Mouse (Mus musculus) neural tube, embryonic 13.5 days (tissue): ENCODE measurements around the gene Pah. TPM values are rescaled to one million over a fixed set of nuclear protein-coding genes. Genes with fewer than 3 reads are reported as not detected.
A peak's percentile ranks its signal among the peaks of the same experiment; 100 is the strongest.

ENCODE experiments used
- ATAC-seq: fragments of 200-750 bp; cut with Nextera tagmentation; 2 replicates; pipeline ENCODE4 v1.8.0; 2017; ENCODE audit warnings: low read depth, mild to moderate bottlenecking, moderate TSS enrichment, moderate library complexity
- H3K27ac ChIP-seq: fragments of 300-500 bp; sonication (generic); replicated peaks from 2 replicates; pipeline ENCODE4 v1.5.1; 2015; ENCODE audit warnings: moderate library complexity, mild to moderate bottlenecking, inconsistent platforms
- H3K27me3 ChIP-seq: fragments of 300-500 bp; sonication (generic); 2 replicates; pipeline ENCODE4 v1.6.1; 2015; ENCODE audit warnings: mild to moderate bottlenecking, inconsistent platforms
- H3K36me3 ChIP-seq: fragments of 300-500 bp; sonication (generic); 2 replicates; pipeline ENCODE4 v1.6.1; 2015; ENCODE audit warnings: mild to moderate bottlenecking, inconsistent platforms
- H3K4me1 ChIP-seq: fragments of 300-500 bp; sonication (generic); replicated peaks from 2 replicates; pipeline ENCODE4 v1.6.1; 2015; ENCODE audit warnings: inconsistent platforms
- H3K4me2 ChIP-seq: fragments of 300-500 bp; sonication (generic); 2 replicates; pipeline ENCODE4 v1.6.1; 2015; ENCODE audit warnings: inconsistent platforms, mild to moderate bottlenecking, moderate library complexity
- H3K4me3 ChIP-seq: fragments of 300-500 bp; sonication (generic); 2 replicates; pipeline ENCODE4 v1.5.1; 2015; ENCODE audit warnings: mild to moderate bottlenecking, inconsistent platforms
- H3K9ac ChIP-seq: fragments of 300-500 bp; sonication (generic); 2 replicates; pipeline ENCODE4 v1.6.1; 2015; ENCODE audit warnings: moderate library complexity, mild to moderate bottlenecking, inconsistent platforms
- H3K9me3 ChIP-seq: fragments of 300-500 bp; sonication (generic); 2 replicates; pipeline ENCODE4 v1.6.1; 2016; ENCODE audit warnings: inconsistent platforms
- WGBS: fragments of 180-500 bp; shearing (Covaris S2); methylation state at CpG from one replicate; pipeline ENCODE4 v1.1.7; 2015; 5-methylcytosine and 5-hydroxymethylcytosine counted together
- polyA plus RNA-seq: library from polyadenylated mRNA; unstranded; fragments of >200 nt; fragmentation: Nextera tagmentation; extraction: Ambion mirVana; gene quantifications from 2 replicates; pipeline ENCODE4 v1.2.1, GENCODE M21; 2015

Pah gene
- not detected in 2 replicates for polyA plus RNA-seq

DNA sequence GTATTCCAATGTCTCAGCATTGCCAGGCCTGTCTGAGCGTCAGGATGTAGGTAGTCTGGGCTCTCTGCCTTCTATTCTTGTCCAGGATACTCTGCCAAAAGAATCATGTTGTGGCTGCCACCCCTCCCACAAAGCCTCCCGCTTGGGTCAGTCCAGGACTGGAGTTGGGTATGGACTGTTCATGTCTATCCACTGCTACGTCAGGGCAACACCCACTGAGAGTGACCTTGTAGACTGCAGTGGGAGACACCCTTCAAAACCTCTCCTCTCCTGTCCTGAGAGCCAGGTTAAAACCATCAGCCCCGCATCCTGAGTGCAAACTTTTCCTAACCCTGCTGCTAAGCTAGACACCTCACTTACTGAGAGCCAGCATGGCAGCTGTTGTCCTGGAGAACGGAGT is at the start of gene Pah:
TSS of gene Pah (plus strand) at position 150 of the 400 bp plus-strand sequence.
- Histone ChIP-seq H3K4me2 (no peak within 1 kb of the TSS), H3K4me3 (no peak within 1 kb of the TSS), H3K4me1 (no peaks in the 10 kb centered on the region), H3K27ac (no peak within 1 kb of the TSS), H3K9me3 (no peaks in the 10 kb centered on the region), H3K9ac (no peak within 1 kb of the TSS), H3K36me3 (no peaks in the 10 kb centered on the region), H3K27me3 (no peaks in the 10 kb centered on the region)
- ATAC-seq = no peak
- WGBS = 93% methylated on average over 5 of the region's 5 CpGs

- whole genome bisulfite sequencing = 20% methylated on average over 10 of the region's 10 CpGs
- Histone ChIP-seq H3K4me2 (no peak overlapping the region), H3K9ac (no peak overlapping the region), H3K4me3 (no peak overlapping the region), H3K27ac (no peak overlapping the region; the same call in 1 of the 2 replicates), H3K36me3 (no peaks in the 10 kb centered on the region), H3K9me3 (no peaks in the 10 kb centered on the region), H3K4me1 (peaks cover 8% of the 10 kb centered on the region), H3K27me3 (no peaks in the 10 kb centered on the region; the same call in 1 of the 2 replicates)
- peak; percentile 36 for ATAC-seq
Measured at GRCm38 (mm10) chr10:87473475-87474131, 48.0 kb upstream of the Pah start.

DNA sequence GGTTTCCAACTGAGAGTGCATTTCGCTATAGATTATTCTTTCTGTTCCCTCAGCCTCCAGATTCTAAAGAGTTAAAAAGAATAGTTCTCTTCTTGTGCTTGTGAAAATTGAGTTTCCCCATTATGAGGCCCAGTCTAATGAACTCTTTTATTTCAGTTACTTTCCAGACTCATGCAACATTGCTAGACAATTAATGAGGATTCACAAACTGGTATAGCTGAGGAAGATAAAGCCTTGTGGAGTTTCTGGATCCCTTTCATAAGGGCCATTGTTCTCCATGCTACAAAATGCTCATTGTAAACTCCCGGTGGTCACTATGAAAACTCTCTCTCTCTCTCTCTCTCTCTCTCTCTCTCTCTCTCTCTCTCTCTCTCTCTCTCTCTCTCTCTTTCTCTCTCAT is 46.6 kb upstream of the Pah start:
- peaks cover 8% of the 10 kb centered on the region for H3K4me1 ChIP-seq
- no peak overlapping the region for H3K4me3 ChIP-seq
- no peaks in the 10 kb centered on the region for H3K36me3 ChIP-seq
- H3K4me2 ChIP-seq = no peak overlapping the region
- 0 out of 2 replicates have a peak, but pooled peaks cover 2% of the 10 kb centered on the region for H3K9me3 ChIP-seq
- H3K27me3 ChIP-seq = no peaks in the 10 kb centered on the region; the same call in 1 of the 2 replicates
- H3K9ac ChIP-seq = no peak overlapping the region
- H3K27ac ChIP-seq = no peak overlapping the region
- no peak for ATAC-seq
- WGBS = 37% methylated on average over 2 of the region's 2 CpGs

- Histone ChIP-seq H3K27me3 (peaks cover 9% of the 10 kb centered on the region; the same call in 1 of the 2 replicates), H3K9ac (no peak overlapping the region), H3K4me1 (peaks cover 8% of the 10 kb centered on the region), H3K9me3 (0 out of 2 replicates have a peak, but pooled peaks cover 2% of the 10 kb centered on the region), H3K4me2 (no peak overlapping the region), H3K36me3 (no peaks in the 10 kb centered on the region), H3K4me3 (no peak overlapping the region), H3K27ac (no peak overlapping the region)
- 31% methylated on average over 5 of the region's 5 CpGs for WGBS
- no peak for ATAC-seq
Measured at GRCm38 (mm10) chr10:87477895-87478294, 43.7 kb upstream of the Pah start.

- Histone ChIP-seq H3K4me1 (peaks cover 41% of the 10 kb centered on the region), H3K36me3 (no peaks in the 10 kb centered on the region), H3K9me3 (no peaks in the 10 kb centered on the region), H3K27me3 (peaks cover 18% of the 10 kb centered on the region), H3K27ac (peak overlapping the region; percentile 61), H3K9ac (peak overlapping the region; percentile 71), H3K4me3 (peak overlapping the region; percentile 45), H3K4me2 (peak overlapping the region; percentile 76)
- WGBS = 3% methylated on average over 17 of the region's 17 CpGs
- peak; percentile 23 for ATAC-seq
Measured at GRCm38 (mm10) chr10:87484831-87485720, 36.5 kb upstream of the Pah start.

DNA sequence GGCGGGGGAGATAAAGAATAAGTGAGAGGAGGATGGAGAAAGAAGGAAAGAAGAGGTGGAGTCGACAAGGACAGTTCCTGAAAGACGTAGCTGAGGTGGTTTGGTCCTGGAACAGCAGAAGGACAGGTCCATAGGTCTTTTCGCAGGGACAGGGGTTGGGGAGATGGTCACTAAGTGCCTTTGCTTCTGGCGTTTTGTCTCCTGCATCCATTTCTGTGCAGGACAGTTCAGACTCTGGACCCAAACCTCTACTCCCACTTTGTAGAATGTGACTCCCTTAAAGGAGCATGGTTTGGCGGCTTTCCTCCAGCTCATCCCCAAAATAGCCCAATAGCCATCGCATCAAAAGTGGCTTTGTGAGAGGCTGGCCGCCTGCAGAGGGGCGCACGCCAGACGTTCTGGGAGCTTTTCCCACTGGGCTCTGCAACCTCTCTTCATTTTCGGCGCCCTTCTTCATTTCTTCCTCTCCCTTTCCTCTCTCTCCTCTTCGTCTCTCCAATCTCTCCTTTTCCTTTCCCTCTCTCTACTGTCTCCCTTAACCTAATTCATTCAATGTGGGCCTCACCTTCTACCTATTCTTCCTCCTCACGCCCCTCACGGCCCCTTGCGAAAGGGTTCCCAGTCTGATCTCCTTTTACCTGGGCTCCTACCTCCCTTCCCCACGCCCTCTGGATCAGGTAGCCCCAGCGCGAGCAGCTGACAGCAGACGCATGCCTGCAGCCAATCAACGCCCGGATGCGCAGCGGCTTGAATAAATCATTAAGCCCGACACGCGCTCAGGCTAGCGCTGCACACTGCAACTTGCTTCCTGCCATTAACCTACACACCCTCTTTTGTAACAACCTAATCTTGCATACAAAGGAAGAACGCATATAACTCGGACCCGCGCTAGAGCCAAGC is 35.6 kb upstream of the Pah start:
- WGBS = under 1% methylated on average over 33 of the region's 33 CpGs
- ATAC-seq = peak; percentile 70
- peaks cover 50% of the 10 kb centered on the region for H3K4me1 ChIP-seq
- H3K9me3 ChIP-seq = no peaks in the 10 kb centered on the region
- peak overlapping the region; percentile 45 for H3K4me3 ChIP-seq
- H3K27me3 ChIP-seq = peaks cover 21% of the 10 kb centered on the region
- H3K27ac ChIP-seq = peak overlapping the region; percentile 61
- H3K36me3 ChIP-seq = no peaks in the 10 kb centered on the region
- H3K4me2 ChIP-seq = peak overlapping the region; percentile 76
- peak overlapping the region; percentile 71 for H3K9ac ChIP-seq

DNA sequence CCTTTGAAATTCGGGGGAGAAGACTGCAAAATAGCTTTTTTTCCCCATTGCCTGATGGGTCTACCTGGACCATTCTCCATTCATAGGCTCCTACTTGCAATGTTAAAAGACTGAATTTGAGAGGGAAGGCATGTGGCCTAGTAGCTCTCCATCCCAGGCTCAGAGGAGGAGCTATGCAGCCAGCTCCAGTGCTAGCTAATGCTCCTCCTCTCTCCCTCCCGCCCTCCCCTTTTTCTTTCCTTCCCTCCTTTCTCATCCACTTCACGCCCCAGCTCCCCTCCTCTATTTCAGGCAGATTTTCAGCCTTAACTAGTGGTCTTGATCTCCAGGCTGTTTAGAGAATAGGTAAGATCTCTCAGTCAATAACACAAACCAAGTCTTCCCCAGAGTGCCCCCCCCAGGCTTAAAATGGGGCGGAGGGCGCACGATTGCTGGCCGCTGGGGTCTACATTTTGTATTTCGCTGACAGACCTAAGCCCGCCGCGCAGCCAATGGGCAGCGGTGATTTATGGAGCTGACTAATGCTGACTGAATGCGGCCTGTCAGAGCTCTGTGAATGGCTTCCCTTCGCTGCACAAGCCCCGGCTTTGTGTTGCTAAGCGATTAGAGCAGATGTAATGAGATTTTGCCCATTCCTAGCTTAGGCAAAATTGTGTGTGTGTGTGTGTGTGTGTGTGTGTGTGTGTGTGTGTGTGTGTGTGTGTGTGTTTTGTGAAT is 33.0 kb upstream of the Pah start:
- ATAC-seq = peak; percentile 71
- Histone ChIP-seq H3K4me1 (peaks cover 64% of the 10 kb centered on the region), H3K9me3 (no peaks in the 10 kb centered on the region), H3K4me3 (peak overlapping the region; percentile 21), H3K36me3 (no peaks in the 10 kb centered on the region), H3K9ac (peak overlapping the region; percentile 55; the same call in 1 of the 2 replicates), H3K27me3 (peaks cover 22% of the 10 kb centered on the region), H3K4me2 (peak overlapping the region; percentile 54), H3K27ac (peak overlapping the region; percentile 84)
- under 1% methylated on average over 16 of the region's 16 CpGs for WGBS

- H3K36me3 ChIP-seq = no peaks in the 10 kb centered on the region
- peak overlapping the region; percentile 84 for H3K27ac ChIP-seq
- peak overlapping the region; percentile 54 for H3K4me2 ChIP-seq
- H3K9ac ChIP-seq = peak overlapping the region; percentile 6; the same call in 1 of the 2 replicates
- peaks cover 22% of the 10 kb centered on the region for H3K27me3 ChIP-seq
- WGBS = 2% methylated on average over 18 of the region's 18 CpGs
- H3K9me3 ChIP-seq = no peaks in the 10 kb centered on the region
- H3K4me1 ChIP-seq = peaks cover 71% of the 10 kb centered on the region
- H3K4me3 ChIP-seq = peak overlapping the region; percentile 18
- 0 out of 2 replicates have a peak, but pooled peaks have one; percentile 5 for ATAC-seq
Measured at GRCm38 (mm10) chr10:87489246-87490009, 32.2 kb upstream of the Pah start.

DNA sequence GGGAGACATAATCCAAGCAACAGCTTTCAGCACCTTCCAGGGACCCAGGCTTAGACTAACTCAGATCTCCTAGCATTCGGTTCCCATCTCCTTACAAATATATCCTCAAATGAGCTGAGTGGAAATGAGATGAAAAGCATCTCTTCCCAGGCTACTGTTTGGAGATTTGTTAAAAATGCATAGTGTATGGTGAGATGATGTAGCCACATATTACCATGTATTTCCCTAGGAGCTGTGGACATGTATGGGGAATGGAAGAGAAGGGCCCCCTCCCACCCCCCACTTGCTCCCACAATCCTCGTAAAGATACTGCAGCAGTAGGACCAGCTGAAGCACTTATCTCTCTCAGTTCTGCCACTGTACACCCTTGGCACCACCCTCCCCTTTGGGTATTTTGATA is 31.3 kb upstream of the Pah start:
- H3K4me2 ChIP-seq = peak overlapping the region; percentile 87
- H3K9ac ChIP-seq = peak overlapping the region; percentile 41; the same call in 1 of the 2 replicates
- ATAC-seq = no peak
- H3K4me3 ChIP-seq = peak overlapping the region; percentile 64
- H3K36me3 ChIP-seq = no peaks in the 10 kb centered on the region
- H3K27me3 ChIP-seq = peaks cover 30% of the 10 kb centered on the region
- H3K9me3 ChIP-seq = no peaks in the 10 kb centered on the region
- H3K4me1 ChIP-seq = peaks cover 77% of the 10 kb centered on the region
- peak overlapping the region; percentile 72 for H3K27ac ChIP-seq
- WGBS = 2% methylated on average over 2 of the region's 2 CpGs

GRCm38 (mm10) chr10:87491485-87492040 is 30.0 kb upstream of the Pah start:
- H3K9ac ChIP-seq = peak overlapping the region; percentile 86
- whole genome bisulfite sequencing = under 1% methylated on average over 11 of the region's 11 CpGs
- peak overlapping the region; percentile 88 for H3K27ac ChIP-seq
- H3K4me2 ChIP-seq = peak overlapping the region; percentile 87
- H3K4me1 ChIP-seq = peaks cover 66% of the 10 kb centered on the region
- ATAC-seq = no peak
- no peaks in the 10 kb centered on the region for H3K36me3 ChIP-seq
- peak overlapping the region; percentile 64 for H3K4me3 ChIP-seq
- peaks cover 40% of the 10 kb centered on the region for H3K27me3 ChIP-seq
- no peaks in the 10 kb centered on the region for H3K9me3 ChIP-seq
